Mouse (Mus musculus) olfactory bulb, adult 2 months (tissue): Measurements from ENCODE around the gene Skp1a.

Experiments
- CTCF ChIP-seq: fragments of 200-500 bp; IDR thresholded peaks from 2 replicates; pipeline ENCODE4 v1.5.1; 2012; ENCODE audit warnings: low read depth, mild to moderate bottlenecking, low read length, moderate library complexity; ENCODE audit not compliant: insufficient read depth
- POLR2A ChIP-seq: fragments of 200-500 bp; IDR thresholded peaks from 2 replicates; pipeline ENCODE4 v1.6.1; 2012; ENCODE audit warnings: mild to moderate bottlenecking, low read depth, low read length, moderate library complexity; ENCODE audit not compliant: insufficient read depth

DNA sequence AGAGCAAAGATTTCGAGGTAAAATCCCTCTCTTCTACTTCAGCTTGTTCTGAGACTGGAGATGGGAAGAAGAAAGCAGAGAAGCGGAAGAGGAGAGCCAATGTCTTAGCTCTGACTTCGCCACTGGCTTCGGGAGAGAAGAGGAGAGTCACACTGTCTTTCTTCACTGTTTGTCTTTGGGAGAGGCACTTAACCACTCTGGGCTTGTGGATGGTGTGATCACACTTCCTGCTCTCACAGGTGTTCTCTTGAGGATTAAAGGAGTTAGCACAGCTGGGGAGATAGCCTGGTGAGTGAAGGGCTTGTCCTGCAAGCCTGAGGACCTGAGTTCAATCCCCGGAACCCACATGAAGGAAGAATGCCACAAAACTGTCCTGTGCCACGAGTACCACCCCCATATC lies 61.1 kb downstream of the Skp1a start:
- TF ChIP-seq CTCF (no peak), POLR2A (no peak)
